Mouse (Mus musculus): ENCODE data around the gene Lpp.

Lpp gene

GRCm38 (mm10) chr16:24636894-24637293, 243.6 kb downstream of the Lpp start:
- no peak for DNase-seq

DNA sequence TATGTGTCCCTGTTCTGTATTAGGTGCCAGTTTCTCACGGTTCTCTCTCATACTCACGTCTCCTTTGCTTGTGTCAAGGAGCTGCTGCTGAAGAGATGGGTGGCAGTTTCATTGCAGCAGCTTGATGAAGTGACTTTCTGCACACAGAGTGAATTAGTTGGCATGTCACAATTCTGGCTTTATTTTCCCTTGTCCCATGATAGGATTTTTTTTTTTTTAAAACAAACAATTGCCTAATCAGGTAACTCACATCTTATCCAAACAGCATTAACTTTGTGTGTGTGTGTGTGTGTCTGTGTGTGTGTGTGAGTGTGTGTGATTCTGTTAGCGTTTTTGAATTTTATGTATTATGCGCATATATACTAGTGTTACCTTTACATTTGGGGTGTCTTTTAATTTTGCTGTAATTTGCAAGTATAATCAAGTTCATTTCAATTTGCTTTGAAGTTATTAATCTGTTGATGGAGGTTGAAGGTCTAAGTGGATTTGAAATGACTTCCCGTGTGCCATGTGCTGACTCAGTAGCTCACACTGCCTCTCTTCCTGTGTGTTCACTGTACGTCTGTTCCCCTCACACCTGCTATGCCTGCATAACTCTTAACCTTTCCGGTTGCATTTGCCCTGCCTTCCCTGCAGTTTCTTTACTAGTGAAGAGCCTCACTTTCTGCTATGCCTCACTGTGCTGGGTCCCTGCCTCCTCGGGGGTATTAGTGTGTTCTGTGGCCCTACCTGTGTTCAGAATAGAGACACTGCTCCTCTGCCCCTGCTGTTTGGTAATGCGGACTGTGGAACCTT, 247.9 kb downstream of the Lpp start:
- DNase-seq, result no peak

DNA sequence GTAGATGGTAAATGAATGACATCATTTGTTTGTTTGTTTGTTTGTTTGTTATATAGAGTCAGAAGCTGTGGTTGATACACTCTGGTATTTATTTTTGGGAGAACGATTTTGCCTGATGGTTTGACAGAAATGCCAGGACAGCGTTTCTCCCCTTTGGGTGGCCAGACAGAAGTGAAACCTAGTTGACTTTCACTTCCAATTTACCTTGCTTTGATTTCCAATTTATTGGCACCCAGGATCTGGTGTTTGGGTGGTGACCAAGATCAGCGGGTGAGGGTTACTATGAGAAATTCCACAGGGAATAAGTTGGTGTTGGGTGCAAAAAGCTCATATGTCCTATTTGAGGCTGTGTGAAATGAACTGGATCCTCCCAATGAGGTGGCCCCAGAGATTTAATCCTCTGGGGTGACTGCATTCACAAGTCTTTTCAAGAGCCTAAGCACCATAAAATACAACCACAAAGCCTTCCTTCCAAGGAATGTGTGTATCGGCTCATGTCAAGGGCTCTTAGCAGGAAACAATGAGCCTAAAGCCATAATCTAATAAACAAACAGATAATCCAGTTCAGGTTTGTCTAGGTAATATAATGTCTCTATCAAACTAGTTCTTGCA, 249.8 kb downstream of the Lpp start:
- DNase-seq, result no peak

DNA sequence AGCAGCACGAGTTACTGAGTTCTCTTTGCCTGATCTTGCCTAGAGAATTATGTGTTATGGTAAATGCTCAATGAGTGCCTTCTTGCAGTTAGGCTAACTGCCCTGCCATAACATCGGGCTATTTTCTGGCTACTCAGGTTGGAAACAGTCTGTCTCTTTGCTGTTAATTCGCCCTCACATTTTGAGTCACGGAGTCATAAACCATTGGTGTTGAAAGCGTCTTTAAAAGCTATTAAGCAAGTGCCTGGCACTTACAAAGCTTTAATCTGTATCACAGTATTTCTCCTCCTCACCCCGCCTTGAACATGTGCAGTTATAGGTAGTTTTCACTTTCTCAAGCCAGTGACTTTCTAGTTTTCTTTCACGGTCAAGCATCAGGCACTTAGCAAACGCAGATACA, 250.8 kb downstream of the Lpp start:
- no peak for DNase-seq

DNA sequence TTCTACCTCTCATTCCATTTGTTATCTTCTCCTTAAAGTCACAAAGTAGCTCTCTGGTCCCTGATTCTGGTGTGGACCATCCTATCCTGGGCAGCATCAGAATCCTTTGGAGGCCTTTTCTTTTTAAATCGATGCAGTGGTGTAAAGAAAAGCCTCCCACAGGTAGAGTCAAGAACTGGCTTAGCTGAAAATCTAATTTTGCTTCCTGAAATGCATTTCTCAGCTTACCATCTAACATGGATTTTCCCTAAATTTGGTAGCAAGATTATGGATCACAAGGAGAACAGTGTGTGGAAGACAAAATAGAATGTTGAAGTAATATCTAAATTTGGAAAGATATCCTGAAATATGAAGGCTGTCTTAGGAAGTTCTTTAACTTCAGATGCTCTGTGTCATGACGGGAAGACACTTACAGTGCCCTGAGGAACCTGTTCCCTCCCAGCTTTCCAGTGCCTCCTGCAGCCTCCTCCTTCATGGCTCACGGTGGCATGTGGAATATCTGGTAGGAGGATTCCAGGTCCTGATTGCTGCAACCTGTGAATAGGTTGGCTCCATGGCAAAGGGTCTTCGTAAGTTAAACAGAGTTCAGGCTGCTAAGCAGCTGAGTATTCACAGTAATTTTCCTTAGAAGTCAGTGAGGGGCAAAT, 251.6 kb downstream of the Lpp start:
- no peak for DNase-seq

GRCm38 (mm10) chr16:24645906-24646603, 252.7 kb downstream of the Lpp start:
- no peak for DNase-seq

- peak; percentile 29 for DNase-seq
These were observed 258.6 kb downstream of the Lpp start for GRCm38 (mm10) chr16:24651655-24652654.

GRCm38 (mm10) chr16:24653041-24653440, 259.7 kb downstream of the Lpp start:
- peak; percentile 32 for DNase-seq

DNA sequence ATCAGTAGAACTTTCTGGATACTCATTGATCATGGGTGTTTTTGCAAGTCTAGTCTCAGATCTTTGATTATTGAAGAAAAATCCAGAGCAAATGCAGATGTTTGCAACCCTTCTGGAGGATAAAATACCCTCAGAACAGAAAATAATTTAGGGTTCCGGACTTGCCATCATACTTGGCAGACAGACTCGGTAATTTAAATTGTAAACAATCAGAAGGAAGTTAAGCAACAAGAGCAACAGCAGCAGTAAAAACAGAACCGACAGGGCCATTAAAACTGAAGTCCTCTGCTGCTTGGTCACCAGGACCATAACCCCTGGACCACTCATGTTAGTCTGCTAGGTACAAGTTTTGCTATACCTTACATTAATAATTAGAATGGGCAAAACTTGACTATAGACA, 261.8 kb downstream of the Lpp start:
- no peak for DNase-seq

DNA sequence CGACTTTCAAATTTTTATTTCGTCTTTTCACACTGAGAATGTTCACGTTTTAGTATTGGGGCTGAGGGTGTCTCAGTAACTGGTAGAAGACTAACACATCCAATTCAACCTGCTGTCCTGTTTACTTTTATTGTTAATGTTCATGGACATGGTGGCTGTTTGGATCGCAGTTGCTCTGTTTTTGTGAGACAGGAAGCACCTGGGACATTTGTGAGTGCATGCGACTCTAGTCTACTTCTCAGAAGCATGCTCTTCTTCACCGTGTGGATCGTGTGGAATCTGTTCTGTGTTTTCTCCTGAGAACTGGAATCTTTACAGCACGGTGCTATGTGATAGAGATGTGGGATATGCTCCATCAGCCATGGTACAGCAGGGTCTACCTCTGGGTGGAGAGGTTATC, 262.7 kb downstream of the Lpp start:
- DNase-seq, result no peak

DNA sequence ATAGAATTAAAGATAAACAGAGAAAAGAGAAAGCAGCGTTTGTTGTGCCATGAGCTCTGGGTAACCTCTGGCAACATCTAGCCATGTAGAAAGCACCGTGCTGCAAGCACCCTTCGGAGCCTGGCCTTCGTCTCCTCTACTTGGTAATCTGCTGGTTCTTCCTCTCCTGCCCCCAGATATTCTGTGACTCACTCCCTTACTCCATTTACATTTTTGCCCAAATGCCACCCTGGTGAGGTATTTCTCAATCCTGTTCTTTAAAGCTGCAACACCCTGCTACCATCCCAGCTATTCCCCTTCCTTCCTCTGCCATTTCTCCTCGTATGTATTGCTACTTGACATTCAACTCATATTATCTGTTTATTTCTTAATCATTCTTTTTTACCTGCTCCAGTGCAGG, 263.4 kb downstream of the Lpp start:
- no peak for DNase-seq

GRCm38 (mm10) chr16:24659049-24659448, 265.7 kb downstream of the Lpp start:
- DNase-seq, result no peak

DNA sequence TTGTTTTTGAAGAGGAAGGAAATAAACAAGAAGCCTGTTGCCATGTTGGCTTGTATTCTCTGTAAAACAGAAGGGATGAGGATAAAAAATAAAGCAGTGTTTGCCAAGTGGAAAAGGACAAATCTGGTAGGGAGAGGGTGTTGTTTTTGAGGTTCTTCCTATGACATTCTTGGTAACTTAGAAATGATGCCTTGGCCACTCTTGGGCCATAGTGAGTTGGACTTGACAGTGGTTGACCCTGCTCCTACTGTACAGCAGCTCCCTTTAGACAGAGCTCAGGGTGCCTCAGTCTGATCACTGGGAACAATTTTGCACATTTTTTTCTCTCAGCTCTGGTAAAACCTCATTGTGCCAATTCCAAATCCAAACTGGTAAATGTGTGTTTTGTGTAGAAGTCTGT, 270.8 kb downstream of the Lpp start:
- peak; percentile 26 for DNase-seq

GRCm38 (mm10) chr16:24669718-24670460, 276.6 kb downstream of the Lpp start:
- no peak for DNase-seq

DNA sequence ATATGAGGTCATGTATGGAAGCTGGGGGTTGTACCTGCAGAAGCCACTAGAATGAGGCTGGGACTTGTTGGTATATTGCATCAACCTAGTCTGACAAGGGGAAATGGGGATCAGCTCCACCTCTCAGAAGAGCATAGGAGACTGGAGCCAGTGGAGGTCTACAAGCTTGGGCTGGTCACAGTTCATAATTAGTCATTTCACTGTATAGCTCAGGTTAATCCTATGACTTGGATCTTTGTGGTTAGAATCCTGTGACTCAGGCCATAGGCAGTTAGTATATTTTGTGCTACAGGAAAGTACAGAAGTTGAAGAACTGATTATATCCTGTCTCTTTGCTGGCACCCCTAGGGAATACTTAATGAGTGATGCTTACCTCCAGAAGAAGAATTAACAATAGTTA, 285.6 kb downstream of the Lpp start:
- no peak for DNase-seq

DNA sequence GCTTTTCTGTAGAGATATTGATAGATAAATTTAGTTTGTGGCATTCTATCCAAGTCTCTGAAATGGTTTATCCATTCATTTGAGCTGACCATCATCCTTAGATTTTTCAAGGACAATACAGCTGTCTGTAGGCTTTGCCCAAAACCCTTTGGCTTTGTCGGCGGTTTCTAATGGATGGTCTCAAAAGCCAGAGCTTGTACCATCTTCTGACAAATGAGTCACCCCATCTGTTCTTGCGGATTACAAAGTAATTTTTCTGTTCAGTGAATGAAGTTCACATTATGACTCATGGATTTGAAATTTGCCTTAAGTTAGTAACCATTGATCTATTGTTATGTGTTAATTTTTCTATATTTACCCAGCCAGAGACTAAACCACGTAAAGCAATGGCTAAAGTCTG, 301.8 kb downstream of the Lpp start:
- no peak for DNase-seq

DNA sequence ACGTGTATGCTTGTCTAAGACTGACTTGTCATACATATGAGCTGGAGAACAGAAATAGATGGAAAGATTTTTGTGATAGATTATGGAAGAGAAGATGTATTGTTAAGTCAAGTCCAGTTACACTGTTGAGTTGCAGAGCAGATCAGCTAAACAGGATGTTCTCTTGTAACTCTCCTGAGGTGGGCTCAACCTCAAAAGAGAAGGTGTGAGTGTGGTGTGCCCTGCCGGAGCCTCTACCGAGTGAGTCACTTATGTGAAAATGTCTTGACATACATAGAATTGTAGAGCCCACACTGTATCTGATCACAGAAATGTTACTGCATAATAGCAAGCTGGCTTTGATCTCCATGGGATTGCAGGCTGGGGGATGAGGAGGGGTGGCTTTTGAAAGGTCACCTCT, 310.9 kb downstream of the Lpp start:
- no peak for DNase-seq

- DNase-seq, result no peak
These were observed 330.3 kb downstream of the Lpp start for GRCm38 (mm10) chr16:24723641-24724040.

DNA sequence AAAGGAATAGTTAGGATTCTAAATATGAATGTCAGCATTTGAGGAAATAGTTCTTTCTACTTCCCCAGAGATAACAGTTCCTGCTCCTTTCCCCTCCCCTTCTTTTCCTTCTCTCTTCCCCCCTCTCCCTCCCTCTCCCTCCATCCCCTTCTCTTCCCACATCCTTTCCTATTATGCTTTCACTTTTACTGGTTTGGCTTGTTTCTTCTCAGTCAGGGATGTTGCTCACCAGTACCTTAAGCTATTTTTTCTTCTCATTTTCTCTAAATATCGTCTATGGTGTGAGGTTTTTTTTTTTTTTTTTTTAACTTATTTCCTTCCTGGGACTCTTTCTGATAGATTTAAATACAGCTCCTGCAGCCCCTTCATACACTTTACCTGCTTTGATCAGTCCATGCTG, 339.4 kb downstream of the Lpp start:
- no peak for DNase-seq

DNA sequence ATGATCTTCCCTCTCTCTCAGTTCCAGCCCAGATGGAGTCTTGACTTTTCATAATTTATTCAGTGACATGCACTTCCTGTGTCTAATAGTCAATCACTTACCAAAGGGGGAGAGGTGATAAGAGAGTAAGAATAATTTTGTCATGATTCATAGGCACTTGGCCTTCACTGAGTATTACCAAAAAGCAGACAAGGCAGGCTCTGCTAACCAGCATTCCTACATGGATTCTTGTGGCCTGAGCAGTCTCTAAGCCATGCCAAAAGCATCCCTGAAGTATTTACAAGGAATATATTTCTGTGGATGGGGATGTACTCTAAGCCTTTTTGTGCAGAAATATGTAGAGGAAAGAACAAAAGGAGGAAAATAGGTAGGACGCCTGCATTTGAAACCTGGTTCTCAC, 340.0 kb downstream of the Lpp start:
- no peak for DNase-seq

DNA sequence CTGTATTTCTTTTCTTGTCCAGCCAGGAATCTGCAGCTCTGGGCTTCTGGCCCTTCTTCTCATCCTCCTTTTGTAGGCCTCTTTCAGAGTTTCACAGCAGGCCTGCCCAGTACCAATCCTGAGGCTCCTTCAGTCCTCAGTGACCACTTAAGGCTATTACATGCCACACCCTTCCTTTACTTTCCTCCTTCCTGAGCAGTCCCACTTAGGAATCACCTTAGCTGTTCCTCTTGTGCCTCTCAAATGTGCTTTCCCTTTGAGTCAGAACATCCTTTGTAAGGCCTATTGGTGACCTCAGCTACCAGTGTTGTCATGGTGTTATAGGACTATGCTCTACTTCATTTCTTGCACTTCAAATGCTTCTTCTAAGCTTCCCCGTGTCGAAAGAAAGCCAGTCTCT, 342.4 kb downstream of the Lpp start:
- no peak for DNase-seq
